Mouse (Mus musculus) spleen, postnatal 10 days (tissue): ENCODE data around the gene Napa.

ENCODE experiments used
- DNase-seq, 2 experiments: peaks; one replicate each; pipeline ENCODE4 v3.0.0; 2021 to 2022; ENCODE audit warnings: low spot score in 2 of 2

Napa gene

GRCm38 (mm10) chr7:16098021-16099017 is at the start of gene Napa:
Napa (plus strand) TSS chr7:16098458.
- peak; percentile 91 to 98 for DNase-seq

DNA sequence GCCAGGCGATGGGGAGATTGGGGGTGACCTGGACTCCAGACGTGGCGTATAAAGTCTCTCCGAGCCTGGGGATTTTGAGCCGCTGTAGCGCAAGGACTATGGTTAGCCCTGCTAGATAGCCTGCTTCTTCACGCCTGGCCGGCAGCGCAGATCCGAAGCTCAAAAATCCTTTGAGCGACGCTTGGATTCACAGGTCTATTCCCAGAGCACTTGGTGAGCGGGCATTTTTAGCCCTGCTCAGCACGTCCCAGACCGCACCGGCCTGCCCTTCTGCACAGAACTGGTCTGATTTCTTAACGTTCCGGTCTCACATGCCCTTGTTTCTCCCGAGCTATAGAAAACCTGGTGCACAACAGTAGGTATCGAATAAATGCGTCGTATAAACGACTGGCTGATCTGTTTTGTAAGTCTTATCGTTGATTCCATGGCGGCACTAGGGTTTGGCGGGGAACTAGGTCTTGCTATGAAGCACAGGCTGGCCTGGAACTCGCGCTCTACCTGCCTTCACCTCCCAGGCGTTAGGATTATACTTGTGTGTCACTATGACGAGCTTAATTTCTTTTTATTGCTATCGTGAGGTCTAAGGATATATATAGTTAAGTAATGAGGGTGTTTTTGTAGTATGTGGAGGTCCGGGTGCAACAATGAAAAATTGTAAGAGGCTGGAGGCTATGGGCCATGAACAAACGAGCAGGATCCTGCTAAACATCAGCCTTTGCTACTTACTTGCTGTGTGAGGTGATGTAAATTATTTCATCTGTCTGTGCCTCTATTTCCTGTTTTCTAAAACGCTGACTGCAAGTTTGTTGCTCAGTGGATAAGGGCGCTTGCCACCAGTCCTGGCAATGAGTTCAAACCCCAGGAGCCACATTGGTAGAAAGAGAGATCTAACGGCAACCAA is 49.3 kb upstream of the Napa start:
- peak; percentile 55 to 58 for DNase-seq

- peak in 1 of 2 experiments; percentile 35 for DNase-seq
Measured at GRCm38 (mm10) chr7:16049576-16049915, 48.7 kb upstream of the Napa start.

DNA sequence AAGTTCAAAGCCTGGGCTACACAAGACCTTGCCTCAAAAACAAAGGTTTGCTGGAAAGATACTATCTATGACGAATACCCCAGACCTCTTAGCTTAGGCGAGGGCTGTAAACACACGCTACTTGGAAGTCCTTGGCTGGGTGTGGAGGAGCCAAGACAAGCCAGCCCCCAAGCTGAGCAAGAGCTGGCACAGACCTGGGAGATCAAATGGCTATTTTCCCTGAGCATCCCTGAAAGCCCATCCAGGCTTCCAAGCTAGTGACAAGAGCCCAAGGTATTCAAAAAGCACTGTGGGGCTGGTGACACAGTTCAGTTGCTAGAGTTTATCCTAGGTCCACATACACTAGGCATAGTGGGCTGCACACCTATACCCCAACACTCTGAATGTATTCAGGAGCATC is 47.7 kb upstream of the Napa start:
- no peak for DNase-seq

GRCm38 (mm10) chr7:16051883-16052595 is 46.2 kb upstream of the Napa start:
- peak; percentile 83 to 91 for DNase-seq

DNA sequence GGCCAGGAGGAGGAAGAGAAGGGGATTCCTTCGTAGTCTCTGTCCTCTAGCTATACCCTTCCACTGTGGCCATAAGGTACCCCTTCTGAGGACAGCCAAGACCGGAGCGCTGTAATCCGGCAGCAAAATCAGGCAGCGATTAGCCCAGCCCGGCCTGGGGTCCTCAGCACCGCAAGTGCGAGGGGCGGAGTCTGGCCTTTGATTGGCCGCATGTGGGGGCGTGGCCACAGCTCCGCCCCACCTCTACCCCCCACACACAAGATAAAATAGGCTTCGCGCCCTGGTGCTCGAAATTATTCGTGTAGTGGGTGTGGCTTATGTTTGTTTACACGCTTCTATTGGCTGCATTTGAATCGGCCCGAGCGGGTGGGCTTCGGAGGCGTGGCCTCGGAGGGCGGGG is 45.6 kb upstream of the Napa start:
- DNase-seq, result peak; percentile 91 to 97

GRCm38 (mm10) chr7:16053105-16053504 is 45.2 kb upstream of the Napa start:
- no peak for DNase-seq

DNA sequence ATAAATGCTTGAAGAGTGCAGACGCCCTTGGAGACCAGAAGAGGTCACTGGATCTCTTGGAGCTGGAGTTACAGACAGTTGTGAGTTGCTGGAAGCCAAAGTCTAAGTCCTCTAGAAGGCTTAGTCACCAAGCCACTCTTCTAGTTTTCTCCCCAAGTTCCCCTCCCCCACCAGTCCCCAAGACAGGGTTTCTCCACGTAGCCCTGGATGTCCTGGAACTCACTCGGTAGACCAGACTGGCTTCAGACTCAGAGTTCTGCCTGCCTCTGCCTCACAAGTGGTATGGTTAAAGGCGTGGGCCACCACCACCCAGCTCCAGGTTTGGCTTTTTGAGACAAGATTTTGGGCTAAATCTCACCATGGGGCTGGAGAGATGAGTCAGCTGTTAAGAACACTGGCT is 43.3 kb upstream of the Napa start:
- DNase-seq, result no peak

DNA sequence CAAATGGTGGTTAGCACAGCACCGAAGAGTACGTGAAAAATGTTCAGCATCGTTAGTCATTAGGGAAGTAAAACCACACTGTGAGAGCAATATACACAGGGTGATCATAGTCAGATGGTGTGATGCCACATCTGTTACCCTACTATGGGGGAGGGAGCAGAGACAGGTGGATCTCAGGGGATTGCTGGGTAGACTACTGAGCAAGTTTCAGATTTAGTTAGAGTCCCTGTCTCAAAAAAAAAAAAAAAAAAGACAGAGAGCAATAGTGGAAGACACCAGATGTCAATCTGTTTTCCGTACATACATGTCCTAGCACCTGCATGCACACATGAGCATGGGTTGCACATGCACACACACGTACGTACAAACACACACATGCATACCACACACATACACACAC is 42.6 kb upstream of the Napa start:
- DNase-seq, result peak in 1 of 2 experiments; percentile 46

DNA sequence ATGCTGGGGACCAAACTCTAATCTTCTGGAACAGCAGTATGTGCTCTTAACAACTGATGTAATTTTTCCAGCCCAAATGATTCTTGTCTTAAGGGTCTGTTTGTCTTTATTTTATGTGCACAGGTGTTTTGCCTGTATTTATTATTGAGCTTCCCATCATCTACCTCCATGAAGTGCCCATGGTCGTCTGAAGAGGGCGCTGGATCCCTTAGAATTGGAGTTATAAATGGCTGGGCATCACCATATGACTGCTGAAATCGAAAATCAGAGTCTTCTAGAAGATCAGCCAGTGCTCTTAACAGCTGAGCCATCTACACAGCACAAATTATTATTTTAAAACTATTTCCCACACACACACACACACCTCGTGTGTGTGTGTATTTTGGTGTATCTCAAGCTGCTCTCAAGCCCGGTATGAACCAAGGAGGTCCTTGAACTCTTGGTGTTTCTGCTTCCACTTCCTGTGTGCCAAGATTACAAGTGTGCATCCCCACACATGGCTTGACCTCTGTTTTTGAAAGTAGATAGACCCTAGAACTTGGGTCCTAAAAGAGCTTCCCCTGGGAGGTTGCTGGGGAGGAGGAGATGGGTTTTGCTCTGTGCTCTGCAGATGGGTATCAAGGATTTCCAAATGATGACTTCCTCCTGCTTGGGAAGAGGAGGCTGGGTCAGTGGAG is 41.7 kb upstream of the Napa start:
- peak in 1 of 2 experiments; percentile 63 for DNase-seq

DNA sequence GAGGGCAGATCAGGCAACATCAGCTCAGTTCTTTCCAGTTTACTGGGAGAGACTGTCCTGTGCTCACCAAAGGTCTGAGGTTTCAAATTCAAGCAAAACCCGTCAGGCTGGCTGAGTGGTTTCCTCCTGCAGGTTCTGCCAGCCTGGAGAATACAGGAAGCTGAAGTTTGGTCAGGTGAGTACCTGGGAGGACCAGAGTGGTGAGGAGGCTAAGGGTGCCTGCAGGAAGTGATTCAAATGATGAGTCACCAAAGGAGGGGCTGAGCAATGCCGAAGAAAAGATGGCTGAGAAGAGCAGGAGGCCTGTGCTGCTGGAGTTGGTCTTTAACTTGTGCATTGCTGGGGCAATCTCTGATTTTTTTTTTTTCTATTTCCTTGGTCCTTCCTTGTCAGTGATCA is 41.1 kb upstream of the Napa start:
- no peak for DNase-seq

GRCm38 (mm10) chr7:16061219-16062098 is 36.8 kb upstream of the Napa start, which contains the start of gene Zfp541:
Zfp541 (plus strand) TSS chr7:16061814.
- no peak for DNase-seq

DNA sequence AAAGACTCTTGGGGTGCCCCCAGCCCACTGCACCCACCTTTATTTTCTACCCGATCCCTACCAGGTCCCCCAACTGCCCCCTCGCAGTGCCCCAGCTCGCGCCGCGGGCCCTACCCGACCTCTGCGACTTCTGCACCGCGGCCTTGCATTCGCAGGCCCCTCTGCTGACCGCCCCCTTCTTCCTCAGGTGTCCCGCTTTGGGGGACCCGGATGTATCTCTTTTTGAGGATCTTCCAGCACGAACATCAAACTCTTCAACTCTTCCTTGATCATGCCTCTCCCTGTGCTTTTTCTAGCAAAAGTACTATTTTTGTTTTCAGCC is 36.2 kb upstream of the Napa start:
- no peak for DNase-seq

DNA sequence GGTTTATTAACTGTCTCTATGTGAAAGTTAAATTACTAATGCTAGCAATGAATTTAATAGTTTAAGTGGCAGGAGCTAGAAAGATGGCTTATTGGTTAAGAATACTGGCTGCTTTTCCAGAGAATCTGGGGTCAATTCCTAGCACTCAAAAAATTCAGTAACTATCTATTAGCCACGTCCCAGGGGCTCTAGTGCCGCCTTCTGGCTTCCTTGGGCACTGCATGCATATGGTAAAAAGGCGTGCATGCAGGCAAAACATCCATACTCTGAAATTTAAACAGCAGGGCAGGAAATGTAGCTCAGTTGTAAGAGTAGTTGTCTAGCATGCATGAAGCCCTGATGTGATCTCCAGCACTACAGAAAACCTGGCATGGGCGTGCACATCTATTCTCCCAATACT is 34.8 kb upstream of the Napa start:
- peak in 1 of 2 experiments; percentile 63 for DNase-seq

- DNase-seq, result no peak
Measured at GRCm38 (mm10) chr7:16070846-16071245, 27.4 kb upstream of the Napa start.

DNA sequence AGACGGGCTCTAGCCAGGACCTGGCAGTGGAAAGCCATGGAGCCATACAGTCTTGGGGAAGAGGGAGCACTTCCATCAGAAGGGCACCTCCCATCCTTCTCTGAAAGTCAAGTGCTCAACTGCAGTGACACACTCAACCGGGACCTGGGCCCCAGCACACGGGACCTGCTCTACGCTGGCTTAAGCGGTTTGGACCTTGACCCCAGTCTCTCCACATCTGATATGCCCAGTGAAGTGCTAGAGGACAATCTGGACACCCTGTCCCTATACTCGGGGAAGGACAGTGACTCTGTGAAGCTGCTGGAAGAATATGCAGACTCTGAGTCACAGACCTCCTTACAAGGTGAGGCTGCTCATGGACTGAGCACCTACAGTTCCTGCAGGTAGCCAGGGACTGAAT is 26.4 kb upstream of the Napa start:
- no peak for DNase-seq

DNA sequence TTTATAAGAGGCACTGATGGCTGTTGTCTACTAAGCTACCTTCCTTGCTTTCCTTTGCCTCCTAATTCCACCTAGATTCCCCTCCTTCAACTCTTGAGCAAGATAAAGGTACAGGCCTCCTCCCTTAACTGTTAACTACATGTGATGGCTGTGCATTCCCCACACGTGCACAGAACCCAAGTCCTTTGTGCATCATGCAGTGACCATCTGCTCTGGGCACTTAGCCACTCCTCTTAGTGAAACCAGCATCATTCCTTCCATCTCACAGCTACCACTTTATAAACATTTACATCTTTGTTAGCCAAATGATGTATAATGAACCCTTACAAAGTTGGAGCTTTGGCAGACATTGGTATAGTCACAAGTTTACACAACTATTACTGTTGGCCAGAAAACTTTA is 18.3 kb upstream of the Napa start:
- DNase-seq, result no peak

DNA sequence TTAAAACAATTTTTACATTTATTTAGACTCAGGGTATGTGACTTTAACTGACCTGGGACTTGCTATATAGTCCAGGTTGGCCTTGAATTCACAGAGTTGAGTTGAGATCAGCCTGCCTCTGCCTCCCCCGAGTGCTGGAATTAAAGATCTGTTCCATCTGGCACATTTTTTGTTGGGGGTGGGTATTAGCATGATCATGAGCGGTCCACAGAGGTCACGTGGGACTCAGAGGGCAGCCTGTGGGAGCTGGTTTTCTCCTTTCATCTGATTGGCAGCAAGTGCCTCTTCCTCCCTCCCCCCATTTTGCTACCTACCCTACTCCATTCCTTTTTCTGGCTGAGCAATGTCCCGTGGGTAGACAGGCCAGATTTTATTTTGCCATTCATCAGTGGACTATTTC is 17.7 kb upstream of the Napa start:
- no peak for DNase-seq

GRCm38 (mm10) chr7:16083361-16083760 is 14.9 kb upstream of the Napa start:
- DNase-seq, result no peak

GRCm38 (mm10) chr7:16087587-16087986 is 10.7 kb upstream of the Napa start:
- DNase-seq, result no peak
